ENCODE assay signal across 14 mouse cellular contexts in the genomic region with DNA sequence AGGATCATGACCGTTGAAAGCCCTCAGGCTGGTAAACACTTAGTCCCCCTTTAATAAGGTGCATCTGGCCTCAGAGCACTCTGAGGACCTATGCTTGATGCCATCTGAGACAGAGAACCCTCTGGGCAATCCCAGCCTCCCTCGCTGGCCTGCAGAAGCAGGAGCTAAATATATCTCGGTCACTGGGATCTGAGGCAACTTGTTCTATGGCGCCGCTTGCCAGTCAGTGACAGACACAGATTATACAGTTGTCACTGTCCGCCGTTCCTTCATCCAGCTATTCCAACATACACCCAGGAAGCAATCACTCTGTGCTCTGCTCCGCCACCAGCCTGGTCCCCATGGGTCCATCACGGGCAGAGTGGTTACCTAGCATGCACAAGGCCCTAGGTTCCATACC.
DNase-seq lines count a peak whose midpoint lies in the region; ATAC-seq lines count a peak whose summit lies in the region.
"Had no signal": no experiment of that assay in that cellular context is flagged by ENCODE, and none has a peak within 500 bp of the region (broad histone marks: within the 10 kb centered on the region; RNA-seq: fewer than 3 reads in every experiment).

No protein-coding gene starts in this region.

- no peaks in the 10 kb centered on the region; the same call in 1 of the 2 replicates for H3K27me3 ChIP-seq in midbrain, embryonic 10.5 days (ENCODE audit: low read depth, poor library complexity, severe bottlenecking)
- H3K27me3 ChIP-seq in midbrain, embryonic 11.5 days (ENCODE audit: control insufficient read depth, insufficient read depth, low read length), result no peaks in the 10 kb centered on the region
- H3K27me3 ChIP-seq in hindbrain, embryonic 13.5 days, result no peaks in the 10 kb centered on the region
- no peaks in the 10 kb centered on the region for H3K27me3 ChIP-seq in neural tube, embryonic 15.5 days (replicated peaks)

- no peaks in the 10 kb centered on the region for H3K36me3 ChIP-seq in midbrain, embryonic 10.5 days
- no peaks in the 10 kb centered on the region for H3K36me3 ChIP-seq in midbrain, embryonic 11.5 days (ENCODE audit: control insufficient read depth, insufficient read depth, low read length)
- H3K36me3 ChIP-seq in hindbrain, embryonic 13.5 days, result no peaks in the 10 kb centered on the region
- no peaks in the 10 kb centered on the region for H3K36me3 ChIP-seq in neural tube, embryonic 15.5 days
- H3K36me3 ChIP-seq: forebrain, embryonic 10.5 days had no signal

- H3K9ac ChIP-seq in midbrain, embryonic 11.5 days (ENCODE audit: low read length), result no peak overlapping the region
- H3K9ac ChIP-seq in hindbrain, embryonic 13.5 days, result no peak overlapping the region
- no peak overlapping the region for H3K9ac ChIP-seq in neural tube, embryonic 15.5 days (replicated peaks)
- H3K9ac ChIP-seq: lung, embryonic 14.5 days had no signal

- no peak for ATAC-seq in midbrain, embryonic 11.5 days (ENCODE audit: low FRiP score)
- no peak for ATAC-seq in hindbrain, embryonic 13.5 days (ENCODE audit: low FRiP score)
- no peak for ATAC-seq in neural tube, embryonic 15.5 days (ENCODE audit: low FRiP score)

- no peak overlapping the region for H3K4me3 ChIP-seq in midbrain, embryonic 10.5 days
- no peak overlapping the region for H3K4me3 ChIP-seq in midbrain, embryonic 11.5 days (ENCODE audit: low read depth, low read length)
- H3K4me3 ChIP-seq in hindbrain, embryonic 13.5 days, result no peak overlapping the region
- no peak overlapping the region for H3K4me3 ChIP-seq in neural tube, embryonic 15.5 days (replicated peaks)
- H3K4me3 ChIP-seq: forebrain, embryonic 10.5 days had no signal

- peaks cover 43% of the 10 kb centered on the region for H3K4me1 ChIP-seq in midbrain, embryonic 10.5 days
- H3K4me1 ChIP-seq in midbrain, embryonic 11.5 days (ENCODE audit: control insufficient read depth, insufficient read depth, low read length), result 0 out of 2 replicates have a peak, but pooled peaks cover 2% of the 10 kb centered on the region
- H3K4me1 ChIP-seq in hindbrain, embryonic 13.5 days (replicated peaks), result peaks cover 73% of the 10 kb centered on the region
- H3K4me1 ChIP-seq in neural tube, embryonic 15.5 days, result peaks cover 63% of the 10 kb centered on the region

- 92% methylated on average over 9 of the region's 9 CpGs for WGBS in midbrain, embryonic 10.5 days
- 94% methylated on average over 9 of the region's 9 CpGs for WGBS in midbrain, embryonic 11.5 days
- WGBS in hindbrain, embryonic 13.5 days, result 49% methylated on average over 9 of the region's 9 CpGs
- 35% methylated on average over 9 of the region's 9 CpGs for WGBS in neural tube, embryonic 15.5 days

- H3K27ac ChIP-seq in midbrain, embryonic 10.5 days (replicated peaks), result peak overlapping the region; percentile 55; the same call in 1 of the 2 replicates
- no peak overlapping the region for H3K27ac ChIP-seq in midbrain, embryonic 11.5 days (ENCODE audit: low read depth, low read length)
- peak overlapping the region; percentile 95 for H3K27ac ChIP-seq in hindbrain, embryonic 13.5 days
- H3K27ac ChIP-seq in neural tube, embryonic 15.5 days (replicated peaks), result peak overlapping the region; percentile 84
- H3K27ac ChIP-seq: forebrain, embryonic 10.5 days had no signal

- H3K4me2 ChIP-seq in midbrain, embryonic 11.5 days, result no peak overlapping the region
- H3K4me2 ChIP-seq in hindbrain, embryonic 13.5 days, result no peak overlapping the region
- H3K4me2 ChIP-seq in neural tube, embryonic 15.5 days, result no peak overlapping the region
- H3K4me2 ChIP-seq: lung, embryonic 14.5 days had no signal

- peak; percentile 26 for DNase-seq in adrenal gland, postnatal 14 days
- DNase-seq in adrenal gland, adult 18-20 months (ENCODE audit: low spot score in 2 of 2), result no peak
- DNase-seq in midbrain, embryonic 10.5 days (ENCODE audit: low spot score), result no peak
- DNase-seq in midbrain, embryonic 11.5 days (ENCODE audit: low spot score, missing footprints), result no peak
- DNase-seq in urinary bladder, postnatal 10 days (ENCODE audit: low spot score), result no peak
- no peak for DNase-seq in kidney, adult 18-20 months
- DNase-seq: cerebellum, adult 9-10 months; kidney, postnatal 36 days; layer of hippocampus, postnatal 36 days; lung, embryonic 14.5 days; spleen, adult 18-20 months had no signal

- no peaks in the 10 kb centered on the region for H3K9me3 ChIP-seq in midbrain, embryonic 10.5 days (replicated peaks)
- H3K9me3 ChIP-seq in midbrain, embryonic 11.5 days (ENCODE audit: control insufficient read depth, low read length), result no peaks in the 10 kb centered on the region
- no peaks in the 10 kb centered on the region for H3K9me3 ChIP-seq in hindbrain, embryonic 13.5 days
- H3K9me3 ChIP-seq in neural tube, embryonic 15.5 days (replicated peaks), result no peaks in the 10 kb centered on the region
- H3K9me3 ChIP-seq: forebrain, embryonic 10.5 days had no signal
